Mouse (Mus musculus): ENCODE results near the gene Whamm.

The Whamm gene

GRCm38 (mm10) chr7:81563506-81564015 lies 7.5 kb upstream of the Whamm start:
- DNase-seq: no peak

DNA sequence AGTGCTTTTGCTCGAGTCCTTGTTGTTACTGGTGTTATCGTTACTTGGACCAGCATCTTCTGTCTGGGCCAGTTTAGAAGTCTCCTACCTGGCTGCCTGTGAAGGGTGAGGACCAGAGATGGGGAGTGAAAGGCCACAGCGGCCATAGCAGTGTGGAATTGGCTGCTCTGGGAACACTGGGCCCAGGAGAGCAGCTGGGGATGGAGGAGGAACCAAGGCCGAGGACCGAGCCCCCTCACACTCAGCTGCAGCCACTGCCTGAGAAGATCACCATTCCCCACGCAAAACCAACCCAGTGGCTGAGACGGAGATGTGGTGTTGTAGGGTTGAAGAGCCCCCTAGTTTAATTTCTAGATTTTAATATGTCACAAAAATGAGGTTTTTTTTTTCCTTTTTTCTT lies 6.3 kb upstream of the Whamm start:
- no peak for DNase-seq

DNA sequence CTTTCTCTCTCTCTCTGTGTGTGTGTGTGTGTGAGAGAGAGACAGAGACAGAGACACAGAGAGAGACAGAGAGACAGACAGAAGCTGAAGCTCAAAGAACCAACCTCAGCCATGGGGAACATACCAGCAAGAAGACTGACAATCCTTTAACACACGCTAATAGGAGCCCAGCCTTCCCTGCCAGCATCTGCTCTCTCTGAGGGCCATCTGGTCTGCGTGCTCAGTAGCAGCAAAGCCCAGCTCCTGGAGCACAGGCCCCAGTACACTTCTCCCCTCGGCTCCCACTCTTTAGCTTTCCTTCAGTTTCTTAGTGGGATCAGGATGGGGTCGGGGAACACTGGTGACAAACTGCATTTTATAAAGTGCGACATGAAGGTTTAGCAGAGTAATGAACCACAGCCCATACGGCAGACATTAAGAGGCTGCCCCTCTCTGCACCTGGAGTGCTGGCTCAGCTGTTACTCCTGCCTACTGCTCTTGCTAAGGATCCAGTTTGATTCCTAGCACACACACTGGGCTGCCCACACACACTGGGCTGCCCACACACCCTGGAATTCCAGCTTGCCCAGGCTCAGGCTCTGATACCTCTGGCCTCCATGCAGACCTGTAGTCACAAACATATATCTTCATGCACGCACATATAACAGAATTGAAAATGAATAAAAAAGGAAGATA lies 5.5 kb upstream of the Whamm start:
- peak; percentile 49 to 65 for DNase-seq

DNA sequence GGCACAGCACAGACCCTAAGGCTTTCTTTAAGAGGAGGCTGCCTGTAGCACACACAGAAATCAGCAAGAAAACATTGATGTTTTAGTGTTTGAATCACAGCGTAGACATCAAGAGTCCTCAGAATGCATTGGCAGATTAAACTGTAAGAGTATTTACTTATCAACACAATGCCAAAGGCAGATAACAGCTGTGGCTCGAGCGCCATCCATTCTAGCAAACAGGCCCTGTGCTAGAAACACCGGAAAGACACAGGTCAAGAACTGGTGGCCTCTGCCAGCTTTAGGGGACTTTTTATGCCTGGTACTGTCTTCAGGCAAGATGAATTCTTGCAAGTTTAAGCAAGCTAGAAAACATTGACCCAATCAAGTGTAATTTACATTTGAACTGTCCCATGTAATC lies 4.7 kb upstream of the Whamm start:
- no peak for DNase-seq

- DNase-seq: no peak
These were observed 4.2 kb upstream of the Whamm start, which contains the start of gene Fsd2 for GRCm38 (mm10) chr7:81566892-81567291. TSS of gene Fsd2 (minus strand) at chr7:81566944.

- no peak for DNase-seq
These were observed 3.7 kb upstream of the Whamm start for GRCm38 (mm10) chr7:81567396-81567795.

DNA sequence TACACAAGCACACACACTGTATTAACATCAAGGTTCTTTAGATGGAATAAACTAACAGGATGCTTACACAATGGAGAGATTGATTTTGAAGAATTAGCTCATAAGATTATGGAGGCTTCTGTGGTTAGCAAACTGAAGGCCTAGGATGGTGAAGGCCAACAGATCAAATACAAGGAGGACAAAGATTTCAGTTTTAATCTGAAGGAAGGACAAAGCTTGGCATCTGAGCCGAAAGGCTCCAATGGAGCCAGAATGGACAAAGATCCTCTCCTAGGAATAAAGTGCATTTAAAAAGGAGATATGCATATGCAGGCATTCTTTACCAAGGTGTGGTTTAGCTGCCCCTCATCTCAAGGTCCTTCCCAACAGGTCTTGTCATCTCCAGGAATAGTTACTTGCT lies 1.2 kb upstream of the Whamm start:
- no peak for DNase-seq

GRCm38 (mm10) chr7:81570271-81570670 lies 795 bp upstream of the Whamm start:
- no peak for DNase-seq

DNA sequence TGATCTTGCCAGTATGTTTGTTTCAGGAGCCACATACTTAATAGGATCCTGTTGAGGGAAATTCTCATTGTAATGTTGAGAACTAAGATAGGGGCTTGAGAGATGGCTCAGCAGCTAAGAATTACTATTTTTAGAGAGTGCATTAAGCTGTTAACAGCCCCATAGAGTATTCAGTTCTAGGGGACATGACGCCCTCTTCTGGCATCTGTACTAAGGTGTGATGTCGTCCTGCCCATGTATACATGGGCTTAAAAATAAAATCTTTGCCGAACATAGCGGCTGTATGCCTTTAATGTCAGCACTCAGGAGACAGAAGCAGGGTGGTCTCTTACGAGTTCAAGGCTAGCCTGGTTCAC lies 336 bp upstream of the Whamm start:
- DNase-seq: no peak

DNA sequence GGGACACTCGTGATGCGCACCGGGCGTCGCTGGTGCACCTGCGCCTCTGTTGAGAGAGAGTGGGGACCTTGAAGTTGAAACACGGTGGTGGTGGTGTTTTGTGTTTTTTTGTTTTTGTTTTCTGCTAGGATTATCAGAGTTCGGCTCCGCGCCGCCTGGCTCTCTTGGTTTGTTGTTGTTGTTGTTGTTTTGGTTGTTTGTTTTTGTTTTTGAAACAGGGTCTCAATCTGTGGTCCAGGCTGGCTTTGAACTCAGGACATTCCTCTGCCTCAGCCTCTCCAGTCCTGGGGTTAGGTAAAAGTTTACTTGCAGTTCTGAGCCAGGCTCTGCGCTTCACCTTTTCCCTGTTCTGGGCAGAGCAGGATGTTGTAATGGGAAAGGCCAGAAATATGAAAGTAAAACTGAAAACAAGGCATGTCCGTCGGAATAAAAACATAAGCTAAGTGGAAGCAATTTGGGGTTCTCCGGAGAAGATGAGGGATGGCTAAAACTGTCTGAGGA lies 925 bp downstream of the Whamm start:
- DNase-seq: no peak

GRCm38 (mm10) chr7:81572610-81573268 lies 1.7 kb downstream of the Whamm start:
- DNase-seq: no peak

DNA sequence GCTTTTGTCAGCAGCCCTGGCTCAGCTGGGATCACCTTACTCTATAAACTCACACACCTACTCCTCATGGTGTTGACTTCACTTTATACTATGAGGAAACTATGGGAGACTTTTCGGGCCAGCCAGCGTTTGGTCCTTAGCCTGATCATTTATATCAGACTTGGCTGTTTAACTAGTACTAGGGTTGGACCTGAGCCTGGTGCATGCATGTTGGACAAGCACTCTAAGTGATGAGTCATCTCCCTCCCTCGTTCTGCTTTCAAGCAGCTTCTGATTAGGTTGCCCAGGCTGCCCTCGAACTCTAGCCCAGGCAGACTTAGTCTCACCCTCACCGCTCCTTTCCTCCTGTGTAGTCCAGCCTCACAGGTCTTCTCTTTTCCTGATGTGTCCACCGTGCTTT lies 2.3 kb downstream of the Whamm start:
- DNase-seq: peak in 1 of 2 experiments; percentile 54

DNA sequence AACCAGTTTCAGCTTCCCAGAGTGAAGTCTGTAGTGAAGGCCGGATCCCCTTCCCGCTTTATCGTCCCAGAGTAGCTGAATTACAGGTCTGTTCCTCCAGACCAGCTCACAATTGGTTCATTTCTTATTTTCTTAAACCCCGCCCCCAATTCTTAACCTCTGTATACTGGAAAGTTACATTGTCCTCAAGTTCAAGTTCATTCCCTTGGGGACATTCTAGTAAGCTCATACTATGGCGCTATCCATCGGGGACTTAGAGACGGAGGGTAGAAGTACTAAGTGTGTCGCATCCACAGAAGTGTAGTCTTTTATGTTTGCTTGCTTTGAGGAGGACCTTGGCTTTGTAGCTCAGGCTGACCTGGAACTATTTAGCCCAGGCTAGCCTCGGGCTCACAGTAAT lies 2.8 kb downstream of the Whamm start:
- no peak for DNase-seq

GRCm38 (mm10) chr7:81575606-81576005 lies 4.5 kb downstream of the Whamm start:
- DNase-seq: no peak

DNA sequence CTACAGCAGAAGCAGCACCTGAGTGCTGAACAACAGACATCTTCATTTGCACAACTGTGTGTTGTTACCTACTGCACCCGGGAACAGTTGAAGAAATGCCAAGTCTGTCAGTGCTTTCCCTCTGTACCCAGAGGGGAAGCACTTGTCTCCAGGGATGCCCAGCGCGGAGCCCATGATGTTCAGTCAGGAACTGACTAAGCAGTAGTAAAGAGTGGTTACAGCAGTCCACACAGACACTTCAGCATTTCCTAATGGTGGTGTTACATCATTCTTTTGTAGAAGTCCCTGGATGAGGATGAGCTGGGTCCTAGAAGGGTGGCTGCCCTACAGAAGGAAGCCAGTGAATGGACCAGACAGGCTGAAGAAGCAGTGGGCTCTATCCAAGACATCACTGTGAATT lies 6.8 kb downstream of the Whamm start:
- no peak for DNase-seq

GRCm38 (mm10) chr7:81578413-81578812 lies 7.3 kb downstream of the Whamm start:
- DNase-seq: no peak

- no peak for DNase-seq
These were observed 8.2 kb downstream of the Whamm start for GRCm38 (mm10) chr7:81579312-81579711.

GRCm38 (mm10) chr7:81583512-81583911 lies 12.4 kb downstream of the Whamm start:
- no peak for DNase-seq

GRCm38 (mm10) chr7:81585326-81585725 lies 14.3 kb downstream of the Whamm start:
- no peak for DNase-seq

- no peak for DNase-seq
These were observed 16.2 kb downstream of the Whamm start for GRCm38 (mm10) chr7:81587238-81587637.

GRCm38 (mm10) chr7:81592686-81593085 lies 21.6 kb downstream of the Whamm start:
- no peak for DNase-seq

DNA sequence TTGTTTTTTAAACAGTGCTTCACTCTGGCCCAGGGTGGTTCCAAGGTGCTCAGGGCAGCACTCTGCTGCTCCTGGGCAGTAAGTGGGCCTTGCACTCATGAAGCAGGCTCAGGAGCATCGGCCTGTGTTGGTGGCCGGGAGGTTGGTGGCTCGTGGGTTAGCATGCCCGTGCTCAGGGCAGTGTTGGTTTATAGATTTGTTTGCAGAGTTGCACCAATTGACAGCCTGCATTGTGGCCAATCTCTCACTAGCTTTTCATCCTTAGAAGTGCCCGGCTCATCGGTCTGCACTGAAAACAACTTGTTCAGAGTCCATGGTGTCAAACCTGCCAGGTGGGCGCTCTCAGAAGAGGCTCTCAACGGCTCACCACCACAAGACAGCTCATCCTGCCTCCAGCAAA lies 22.3 kb downstream of the Whamm start:
- no peak for DNase-seq

GRCm38 (mm10) chr7:81595056-81595455 lies 24.0 kb downstream of the Whamm start:
- DNase-seq: peak in 1 of 2 experiments; percentile 24

GRCm38 (mm10) chr7:81596086-81596485 lies 25.0 kb downstream of the Whamm start:
- DNase-seq: no peak

Measured in cerebellum, postnatal 25 days (tissue).